Mouse (Mus musculus): ENCODE data around the gene Galk1. TPM values are rescaled to one million over a fixed set of nuclear protein-coding genes. Genes with fewer than 3 reads are reported as not detected.
A peak's percentile ranks its signal among the peaks of the same experiment; 100 is the strongest.

Galk1 gene
- total RNA-seq, 1 experiment, result 144 TPM

GRCm38 (mm10) chr11:115995256-115995655, 17.3 kb downstream of the Galk1 start:
- H3K4me1 ChIP-seq (ENCODE audit: control insufficient read depth in 2 of 2, insufficient read depth in 2 of 2, low read length in 2 of 2, poor library complexity in 1 of 2), result peaks cover 0 to 9% of the 10 kb centered on the region in 2 experiments; a peak in 2 of 4 replicates
- H3K4me3 ChIP-seq (ENCODE audit: insufficient read depth in 1 of 2, low read depth in 1 of 2, low read length in 2 of 2, poor library complexity in 1 of 2, severe bottlenecking in 1 of 2), result no peak overlapping the region
- TF ChIP-seq CHD2 (IDR thresholded peaks at IDR 0.05; ENCODE audit: low read depth, low read length) (no peak), MAFK (IDR thresholded peaks at IDR 0.05; ENCODE audit: insufficient read depth, low read depth, low read length) (no peak), ZNF384 (IDR thresholded peaks at IDR 0.05; ENCODE audit: low read depth, low read length) (no peak), ZC3H11A (IDR thresholded peaks at IDR 0.05; ENCODE audit: borderline replicate concordance, low read depth, low read length) (no peak), HCFC1 (IDR thresholded peaks at IDR 0.05; ENCODE audit: borderline replicate concordance, insufficient read depth, low read length) (no peak)
- no peaks in the 10 kb centered on the region for H3K9me3 ChIP-seq (ENCODE audit: control insufficient read depth, insufficient read depth, low read depth, low read length)
- in situ Hi-C loops (cut with MboI; ENCODE audit: low sequenced_read_pairs in 2 of 2, unreplicated experiment in 2 of 2), result loop anchor here in 1 of 2 experiments (5.0 kb wide), 1 partner anchor 53 kb away; no protein-coding TSS in a partner anchor
- DNase-seq (ENCODE audit: low read depth, low spot score), result no peak
- H3K9ac ChIP-seq (ENCODE audit: insufficient read depth, low read depth, low read length, poor library complexity, severe bottlenecking), result no peak overlapping the region
- no peaks in the 10 kb centered on the region for H3K36me3 ChIP-seq (ENCODE audit: control insufficient read depth, insufficient read depth, low read length, poor library complexity, severe bottlenecking)
- no peak overlapping the region for H3K27ac ChIP-seq (ENCODE audit: insufficient read depth, low read depth, low read length, poor library complexity, severe bottlenecking)

- Histone ChIP-seq H3K4me1 (ENCODE audit: control insufficient read depth in 2 of 2, insufficient read depth in 2 of 2, low read length in 2 of 2, poor library complexity in 1 of 2) (peaks cover 0 to 11% of the 10 kb centered on the region in 2 experiments; a peak in 2 of 4 replicates), H3K36me3 (ENCODE audit: control insufficient read depth, insufficient read depth, low read length, poor library complexity, severe bottlenecking) (no peaks in the 10 kb centered on the region), H3K9me3 (ENCODE audit: control insufficient read depth, insufficient read depth, low read depth, low read length) (no peaks in the 10 kb centered on the region), H3K27ac (ENCODE audit: insufficient read depth, low read depth, low read length, poor library complexity, severe bottlenecking) (no peak overlapping the region), H3K4me3 (ENCODE audit: insufficient read depth in 1 of 2, low read depth in 1 of 2, low read length in 2 of 2, poor library complexity in 1 of 2, severe bottlenecking in 1 of 2) (no peak overlapping the region), H3K9ac (ENCODE audit: insufficient read depth, low read depth, low read length, poor library complexity, severe bottlenecking) (no peak overlapping the region)
- no peak for DNase-seq (ENCODE audit: low read depth, low spot score)
- in situ Hi-C loops (cut with MboI; ENCODE audit: low sequenced_read_pairs in 2 of 2, unreplicated experiment in 2 of 2), result no loop called here
- TF ChIP-seq ZC3H11A (IDR thresholded peaks at IDR 0.05; ENCODE audit: borderline replicate concordance, low read depth, low read length) (no peak), MAFK (IDR thresholded peaks at IDR 0.05; ENCODE audit: insufficient read depth, low read depth, low read length) (no peak), HCFC1 (IDR thresholded peaks at IDR 0.05; ENCODE audit: borderline replicate concordance, insufficient read depth, low read length) (no peak), CHD2 (IDR thresholded peaks at IDR 0.05; ENCODE audit: low read depth, low read length) (no peak), ZNF384 (IDR thresholded peaks at IDR 0.05; ENCODE audit: low read depth, low read length) (no peak)
These were observed 20.4 kb downstream of the Galk1 start for GRCm38 (mm10) chr11:115992098-115992497.

- peaks cover 0 to 15% of the 10 kb centered on the region in 2 experiments; a peak in 2 of 4 replicates for H3K4me1 ChIP-seq (ENCODE audit: control insufficient read depth in 2 of 2, insufficient read depth in 2 of 2, low read length in 2 of 2, poor library complexity in 1 of 2)
- H3K9ac ChIP-seq (ENCODE audit: insufficient read depth, low read depth, low read length, poor library complexity, severe bottlenecking), result peak overlapping the region; percentile 44; the same call in 1 of the 2 replicates
- H3K27ac ChIP-seq (ENCODE audit: insufficient read depth, low read depth, low read length, poor library complexity, severe bottlenecking), result no peak overlapping the region
- in situ Hi-C loops (cut with MboI; ENCODE audit: low sequenced_read_pairs in 2 of 2, unreplicated experiment in 2 of 2), result no loop called here
- H3K9me3 ChIP-seq (ENCODE audit: control insufficient read depth, insufficient read depth, low read depth, low read length), result no peaks in the 10 kb centered on the region
- TF ChIP-seq ZNF384 (IDR thresholded peaks at IDR 0.05; ENCODE audit: low read depth, low read length), result no peak
- no peak for TF ChIP-seq CHD2 (IDR thresholded peaks at IDR 0.05; ENCODE audit: low read depth, low read length)
- no peak for TF ChIP-seq ZC3H11A (IDR thresholded peaks at IDR 0.05; ENCODE audit: borderline replicate concordance, low read depth, low read length)
- no peak for TF ChIP-seq MAFK (IDR thresholded peaks at IDR 0.05; ENCODE audit: insufficient read depth, low read depth, low read length)
- TF ChIP-seq HCFC1 (IDR thresholded peaks at IDR 0.05; ENCODE audit: borderline replicate concordance, insufficient read depth, low read length), result no peak
- no peak for DNase-seq (ENCODE audit: low read depth, low spot score)
- no peaks in the 10 kb centered on the region for H3K36me3 ChIP-seq (ENCODE audit: control insufficient read depth, insufficient read depth, low read length, poor library complexity, severe bottlenecking)
- peak overlapping the region; percentile 35 to 51 for H3K4me3 ChIP-seq (ENCODE audit: insufficient read depth in 1 of 2, low read depth in 1 of 2, low read length in 2 of 2, poor library complexity in 1 of 2, severe bottlenecking in 1 of 2)
These were observed 22.8 kb downstream of the Galk1 start for GRCm38 (mm10) chr11:115989686-115990085.

GRCm38 (mm10) chr11:115983291-115983690, 29.2 kb downstream of the Galk1 start:
- Histone ChIP-seq H3K4me3 (ENCODE audit: insufficient read depth in 1 of 2, low read depth in 1 of 2, low read length in 2 of 2, poor library complexity in 1 of 2, severe bottlenecking in 1 of 2) (no peak overlapping the region), H3K9me3 (ENCODE audit: control insufficient read depth, insufficient read depth, low read depth, low read length) (no peaks in the 10 kb centered on the region), H3K36me3 (ENCODE audit: control insufficient read depth, insufficient read depth, low read length, poor library complexity, severe bottlenecking) (no peaks in the 10 kb centered on the region), H3K9ac (ENCODE audit: insufficient read depth, low read depth, low read length, poor library complexity, severe bottlenecking) (no peak overlapping the region), H3K4me1 (ENCODE audit: control insufficient read depth in 2 of 2, insufficient read depth in 2 of 2, low read length in 2 of 2, poor library complexity in 1 of 2) (peaks cover 0 to 9% of the 10 kb centered on the region in 2 experiments; a peak in 1 of 4 replicates), H3K27ac (ENCODE audit: insufficient read depth, low read depth, low read length, poor library complexity, severe bottlenecking) (no peak overlapping the region)
- no peak for TF ChIP-seq ZNF384 (IDR thresholded peaks at IDR 0.05; ENCODE audit: low read depth, low read length)
- no peak for TF ChIP-seq HCFC1 (IDR thresholded peaks at IDR 0.05; ENCODE audit: borderline replicate concordance, insufficient read depth, low read length)
- no peak for TF ChIP-seq MAFK (IDR thresholded peaks at IDR 0.05; ENCODE audit: insufficient read depth, low read depth, low read length)
- no peak for TF ChIP-seq ZC3H11A (IDR thresholded peaks at IDR 0.05; ENCODE audit: borderline replicate concordance, low read depth, low read length)
- no peak for TF ChIP-seq CHD2 (IDR thresholded peaks at IDR 0.05; ENCODE audit: low read depth, low read length)
- in situ Hi-C loops (cut with MboI; ENCODE audit: low sequenced_read_pairs in 2 of 2, unreplicated experiment in 2 of 2), result no loop called here
- no peak for DNase-seq (ENCODE audit: low read depth, low spot score)

Measured in ES-E14 (cell line).